13 mouse cellular contexts compared by ENCODE assay signal in genomic region chr2:129330540-129330939, GRCm38 (mm10). TPM values are rescaled to one million over a fixed set of nuclear protein-coding genes. Genes with fewer than 3 reads are reported as not detected.
A peak's percentile ranks its signal among the peaks of the same experiment; 100 is the strongest.
DNase-seq lines count a peak whose midpoint lies in the region; ATAC-seq and TF ChIP-seq lines count a peak whose summit lies in the region.
"Had no signal": no experiment of that assay in that cellular context is flagged by ENCODE, and none has a peak within 500 bp of the region (broad histone marks: within the 10 kb centered on the region; RNA-seq: fewer than 3 reads in every experiment).

No protein-coding gene starts in this region.

- ATAC-seq in heart, embryonic 11.5 days (replicated peaks; ENCODE audit: insufficient number of reproducible peaks, low FRiP score, low TSS enrichment), result no peak
- ATAC-seq in liver, embryonic 12.5 days, result no peak

- H3K9ac ChIP-seq in heart, embryonic 11.5 days (ENCODE audit: low read depth, low read length), result no peak overlapping the region
- no peak overlapping the region for H3K9ac ChIP-seq in liver, adult 2 months (ENCODE audit: low read depth, low read length)
- no peak overlapping the region for H3K9ac ChIP-seq in liver, embryonic 12.5 days
- H3K9ac ChIP-seq: hindbrain, embryonic 13.5 days; liver, embryonic 15.5 days had no signal

- H3K79me2 ChIP-seq in liver, adult 2 months (ENCODE audit: control insufficient read depth, insufficient read depth, low read length), result no peaks in the 10 kb centered on the region

- TF ChIP-seq CTCF in liver, adult 2 months (IDR thresholded peaks at IDR 0.05; ENCODE audit: low read depth, low read length), result no peak

- 60% methylated on average over 13 of the region's 13 CpGs for WGBS in heart, embryonic 11.5 days (ENCODE audit: insufficient replicate concordance)
- 72% methylated on average over 13 of the region's 13 CpGs for WGBS in liver, adult 2 months
- 24% methylated on average over 13 of the region's 13 CpGs for WGBS in liver, embryonic 12.5 days (ENCODE audit: insufficient replicate concordance)

- no peaks in the 10 kb centered on the region; the same call in 1 of the 2 replicates for H3K9me3 ChIP-seq in heart, embryonic 11.5 days (replicated peaks; ENCODE audit: control insufficient read depth, low read length)
- H3K9me3 ChIP-seq in liver, embryonic 12.5 days (replicated peaks), result no peaks in the 10 kb centered on the region
- H3K9me3 ChIP-seq: hindbrain, embryonic 13.5 days; liver, embryonic 15.5 days had no signal

- no peak overlapping the region for H3K4me3 ChIP-seq in heart, embryonic 11.5 days (ENCODE audit: low read depth, low read length)
- H3K4me3 ChIP-seq in liver, adult 2 months (ENCODE audit: insufficient read depth, low read depth, low read length), result no peak overlapping the region
- no peak overlapping the region for H3K4me3 ChIP-seq in liver, embryonic 12.5 days
- H3K4me3 ChIP-seq: gastrocnemius, adult 2 months; hindbrain, embryonic 13.5 days; left cerebral cortex, adult 2 months; liver, embryonic 15.5 days had no signal

- H3K36me3 ChIP-seq in heart, embryonic 11.5 days (ENCODE audit: control insufficient read depth, insufficient read depth, low read length), result no peaks in the 10 kb centered on the region
- no peaks in the 10 kb centered on the region for H3K36me3 ChIP-seq in liver, adult 2 months (ENCODE audit: control insufficient read depth, insufficient read depth, low read length)
- H3K36me3 ChIP-seq in liver, embryonic 12.5 days, result no peaks in the 10 kb centered on the region
- H3K36me3 ChIP-seq: hindbrain, embryonic 13.5 days; liver, embryonic 15.5 days had no signal

- TF ChIP-seq POLR2A in liver, adult 2 months (IDR thresholded peaks at IDR 0.05; ENCODE audit: extremely low read depth, insufficient read depth, low read length), result no peak

- no peak for DNase-seq in heart, adult 11 months
- peak; percentile 13 for DNase-seq in liver, adult 2 months (ENCODE audit: extremely low read depth, low read depth, low spot score)
- DNase-seq in fibroblast of lung, adult 2 months (ENCODE audit: low read depth), result peak; percentile 73
- peak; percentile 37 for DNase-seq in lung, postnatal 14 days
- no peak for DNase-seq in right cerebral cortex, postnatal 14 days
- DNase-seq in thymus, adult 18-20 months, result no peak
- DNase-seq: cerebellum, adult 11 months; gastrocnemius, adult 2 months had no signal

- no peak overlapping the region for H3K4me2 ChIP-seq in heart, embryonic 11.5 days
- H3K4me2 ChIP-seq in liver, embryonic 12.5 days, result no peak overlapping the region
- H3K4me2 ChIP-seq: hindbrain, embryonic 13.5 days; liver, embryonic 15.5 days had no signal

- no peaks in the 10 kb centered on the region for H3K27me3 ChIP-seq in heart, embryonic 11.5 days (ENCODE audit: control insufficient read depth, insufficient read depth, low read length)
- H3K27me3 ChIP-seq in liver, adult 2 months (ENCODE audit: control insufficient read depth, insufficient read depth, low read length), result no peaks in the 10 kb centered on the region
- H3K27me3 ChIP-seq in liver, embryonic 12.5 days (replicated peaks), result no peaks in the 10 kb centered on the region
- H3K27me3 ChIP-seq: hindbrain, embryonic 13.5 days had no signal

- no peaks in the 10 kb centered on the region for H3K4me1 ChIP-seq in heart, embryonic 11.5 days (ENCODE audit: control insufficient read depth, insufficient read depth, low read length)
- H3K4me1 ChIP-seq in liver, adult 2 months (ENCODE audit: control insufficient read depth, insufficient read depth, low read length), result no peaks in the 10 kb centered on the region
- H3K4me1 ChIP-seq in liver, embryonic 12.5 days, result 0 out of 2 replicates have a peak, but pooled peaks cover 3% of the 10 kb centered on the region
- H3K4me1 ChIP-seq: liver, embryonic 15.5 days had no signal

- peak overlapping the region; percentile 36 for H3K27ac ChIP-seq in heart, embryonic 11.5 days (ENCODE audit: low read depth, low read length)
- H3K27ac ChIP-seq in liver, adult 2 months (replicated peaks; ENCODE audit: insufficient read depth, low read depth, low read length), result peak overlapping the region; percentile 56
- no peak overlapping the region for H3K27ac ChIP-seq in liver, embryonic 12.5 days
- H3K27ac ChIP-seq: gastrocnemius, adult 2 months; hindbrain, embryonic 13.5 days; left cerebral cortex, adult 2 months had no signal

RNA-seq across cellular contexts. Expression of gene Il1a, which starts 20.8 kb away (rescaled TPM):
- 0.26 TPM in 1 of 2 replicates, not detected in the other for polyA plus RNA-seq in heart, embryonic 11.5 days (2014; fragmentation: Nextera tagmentation; extraction: Ambion mirVana)
- 3.7 and 4.2 TPM in 2 replicates for total RNA-seq in liver, adult 2 months (2014; rRNA removed)
- polyA plus RNA-seq in liver, adult 2 months (2012; rRNA removed), result 0.36 and 1.0 TPM in 2 replicates
- polyA plus RNA-seq in liver, embryonic 12.5 days (2016; fragmentation: Nextera tagmentation; extraction: Ambion mirVana), result 2.8 and 3.7 TPM in 2 replicates
- total RNA-seq: gastrocnemius, adult 2 months had no signal

RNA-seq across cellular contexts. Expression of gene Ckap2l, which starts 33.5 kb away (rescaled TPM):
- 59.9 and 67.0 TPM in 2 replicates for polyA plus RNA-seq in heart, embryonic 11.5 days (2014; fragmentation: Nextera tagmentation; extraction: Ambion mirVana)
- 0.09 and 0.60 TPM in 2 replicates for total RNA-seq in liver, adult 2 months (2014; rRNA removed)
- 0.04 TPM in 1 of 2 replicates, not detected in the other for polyA plus RNA-seq in liver, adult 2 months (2012; rRNA removed)
- polyA plus RNA-seq in liver, embryonic 12.5 days (2016; fragmentation: Nextera tagmentation; extraction: Ambion mirVana), result 31.6 and 36.3 TPM in 2 replicates

RNA-seq across cellular contexts. Expression of gene Il1b, which starts 40.4 kb away (rescaled TPM):
- polyA plus RNA-seq in heart, embryonic 11.5 days (2014; fragmentation: Nextera tagmentation; extraction: Ambion mirVana), result not detected in 2 replicates
- 1.8 and 2.1 TPM in 2 replicates for total RNA-seq in liver, adult 2 months (2014; rRNA removed)
- polyA plus RNA-seq in liver, adult 2 months (2012; rRNA removed), result 0.39 and 0.84 TPM in 2 replicates
- polyA plus RNA-seq in liver, embryonic 12.5 days (2016; fragmentation: Nextera tagmentation; extraction: Ambion mirVana), result 0.38 and 0.44 TPM in 2 replicates
- total RNA-seq: gastrocnemius, adult 2 months had no signal
- polyA plus RNA-seq: hindbrain, embryonic 13.5 days had no signal

Comparison
In these comparisons a context has a peak if more than half of its experiments do, and no peak if none do; other contexts are left out.
1. RNA of gene Ckap2l, which starts 33.5 kb away (polyA plus RNA-seq): 59.9 to 67.0 TPM in heart, embryonic 11.5 days and 31.6 to 36.3 TPM in liver, embryonic 12.5 days; 0.04 TPM in liver, adult 2 months; every median in the first group is over 10 times any median in the second.
2. DNase-seq: peak in liver, adult 2 months (single experiment), fibroblast of lung, adult 2 months (single experiment) and lung, postnatal 14 days (single experiment); none in heart, adult 11 months (single experiment), right cerebral cortex, postnatal 14 days (single experiment) and thymus, adult 18-20 months (0 of 2).